Mouse (Mus musculus) liver, embryonic 14.5 days (tissue): ENCODE measurements around the gene Rapgef4.

Experiments
- CTCF ChIP-seq: IDR thresholded peaks from 2 replicates; pipeline ENCODE4 v1.5.1; 2016; ENCODE audit warnings: antibody characterized with exemption, low read depth, control low read depth
- EP300 ChIP-seq: IDR thresholded peaks from 2 replicates; pipeline ENCODE4 v1.6.1; 2016; ENCODE audit warnings: antibody characterized with exemption, low read depth

- TF ChIP-seq CTCF = no peak
- no peak for TF ChIP-seq EP300
These were observed 107.8 kb downstream of the Rapgef4 start for GRCm38 (mm10) chr2:72088886-72089285.
